Mouse (Mus musculus): ENCODE measurements at regions not wholly inside any gene's neighbourhood (a gene's known extent, or its start where the extent isn't known, plus 50 kb on each side); places are given as distances from the start of the nearest gene placed in this dataset.

- no peaks in the 10 kb centered on the region for H3K36me3 ChIP-seq (ENCODE audit: control insufficient read depth in 1 of 2, insufficient read depth in 2 of 2, low read length in 2 of 2)
- H3K9ac ChIP-seq (ENCODE audit: control insufficient read depth, low read depth, low read length, poor library complexity, severe bottlenecking), result no peak overlapping the region
- no peak overlapping the region for H3K4me3 ChIP-seq (ENCODE audit: control insufficient read depth in 1 of 2, insufficient read depth in 1 of 2, low read depth in 2 of 2, low read length in 2 of 2)
- H3K4me1 ChIP-seq (ENCODE audit: control insufficient read depth in 1 of 2, insufficient read depth in 2 of 2, low read length in 2 of 2), result no peaks in the 10 kb centered on the region
- TF ChIP-seq TCF12 (IDR thresholded peaks at IDR 0.05; ENCODE audit: low read depth, low read length), result no peak
- no peak for TF ChIP-seq KAT2A (conservative IDR thresholded peaks at IDR 0.05; ENCODE audit: low read depth, low read length)
- TF ChIP-seq POLR2AphosphoS5 (IDR thresholded peaks at IDR 0.05; ENCODE audit: borderline replicate concordance, low read depth, low read length), result no peak
- no peak for TF ChIP-seq SIN3A (IDR thresholded peaks at IDR 0.05; ENCODE audit: low read length)
- TF ChIP-seq MXI1 (IDR thresholded peaks at IDR 0.05; ENCODE audit: low read depth, low read length), result no peak
- no peaks in the 10 kb centered on the region for H3K27me3 ChIP-seq (ENCODE audit: control insufficient read depth in 1 of 2, insufficient read depth in 2 of 2, low read length in 2 of 2)
- H3K79me2 ChIP-seq (ENCODE audit: control insufficient read depth, insufficient read depth, low read length, poor library complexity), result no peaks in the 10 kb centered on the region
- H3K9me3 ChIP-seq (replicated peaks; ENCODE audit: insufficient read depth, low read length), result no peaks in the 10 kb centered on the region
- no peak for DNase-seq (ENCODE audit: low read depth, low spot score)
- H3K27ac ChIP-seq (ENCODE audit: control insufficient read depth, low read depth, low read length), result no peak overlapping the region
Measured at GRCm38 (mm10) chr4:71218060-71218459, 539.7 kb downstream of the Gm11232 start.

- no peak for DNase-seq (ENCODE audit: low read depth, low spot score)
- Histone ChIP-seq H3K9me3 (replicated peaks; ENCODE audit: insufficient read depth, low read length) (no peaks in the 10 kb centered on the region; the same call in 1 of the 2 replicates), H3K9ac (ENCODE audit: control insufficient read depth, low read depth, low read length, poor library complexity, severe bottlenecking) (no peak overlapping the region), H3K4me1 (ENCODE audit: control insufficient read depth in 1 of 2, insufficient read depth in 2 of 2, low read length in 2 of 2) (no peaks in the 10 kb centered on the region), H3K36me3 (ENCODE audit: control insufficient read depth in 1 of 2, insufficient read depth in 2 of 2, low read length in 2 of 2) (no peaks in the 10 kb centered on the region), H3K27me3 (ENCODE audit: control insufficient read depth in 1 of 2, insufficient read depth in 2 of 2, low read length in 2 of 2) (no peaks in the 10 kb centered on the region), H3K4me3 (ENCODE audit: control insufficient read depth in 1 of 2, insufficient read depth in 1 of 2, low read depth in 2 of 2, low read length in 2 of 2) (no peak overlapping the region), H3K27ac (ENCODE audit: control insufficient read depth, low read depth, low read length) (no peak overlapping the region), H3K79me2 (ENCODE audit: control insufficient read depth, insufficient read depth, low read length, poor library complexity) (no peaks in the 10 kb centered on the region)
- TF ChIP-seq HCFC1 (IDR thresholded peaks at IDR 0.05; ENCODE audit: low read depth, low read length) (no peak), BHLHE40 (IDR thresholded peaks at IDR 0.05; ENCODE audit: borderline replicate concordance, low read depth, low read length) (no peak), USF2 (IDR thresholded peaks at IDR 0.05; ENCODE audit: borderline replicate concordance in 1 of 2, insufficient read depth in 1 of 2, low read depth in 1 of 2, low read length in 2 of 2) (no peak)
Measured at GRCm38 (mm10) chr4:71187801-71188200, 570.0 kb downstream of the Gm11232 start.

GRCm38 (mm10) chr4:71177661-71178060, 580.1 kb downstream of the Gm11232 start:
- H3K9me3 ChIP-seq (replicated peaks; ENCODE audit: insufficient read depth, low read length), result no peaks in the 10 kb centered on the region
- no peak for TF ChIP-seq GATA1 (IDR thresholded peaks at IDR 0.05; ENCODE audit: low read depth, low read length)
- no peak for TF ChIP-seq BHLHE40 (IDR thresholded peaks at IDR 0.05; ENCODE audit: borderline replicate concordance, low read depth, low read length)
- no peak for TF ChIP-seq EP300 (IDR thresholded peaks at IDR 0.05; ENCODE audit: low read depth in 1 of 2, low read length in 2 of 2)
- no peak for TF ChIP-seq ZNF384 (IDR thresholded peaks at IDR 0.05; ENCODE audit: low read depth, low read length)
- TF ChIP-seq USF1 (IDR thresholded peaks at IDR 0.05; ENCODE audit: low read depth, low read length), result no peak
- H3K27me3 ChIP-seq (ENCODE audit: control insufficient read depth in 1 of 2, insufficient read depth in 2 of 2, low read length in 2 of 2), result no peaks in the 10 kb centered on the region
- no peaks in the 10 kb centered on the region for H3K79me2 ChIP-seq (ENCODE audit: control insufficient read depth, insufficient read depth, low read length, poor library complexity)
- no peak overlapping the region for H3K9ac ChIP-seq (ENCODE audit: control insufficient read depth, low read depth, low read length, poor library complexity, severe bottlenecking)
- H3K4me3 ChIP-seq (ENCODE audit: control insufficient read depth in 1 of 2, insufficient read depth in 1 of 2, low read depth in 2 of 2, low read length in 2 of 2), result no peak overlapping the region
- H3K4me1 ChIP-seq (ENCODE audit: control insufficient read depth in 1 of 2, insufficient read depth in 2 of 2, low read length in 2 of 2), result no peaks in the 10 kb centered on the region
- DNase-seq (ENCODE audit: low read depth, low spot score), result no peak
- no peak overlapping the region for H3K27ac ChIP-seq (ENCODE audit: control insufficient read depth, low read depth, low read length)
- no peaks in the 10 kb centered on the region for H3K36me3 ChIP-seq (ENCODE audit: control insufficient read depth in 1 of 2, insufficient read depth in 2 of 2, low read length in 2 of 2)

Data from MEL (cell line).